Mouse (Mus musculus) testis, adult 2 months (tissue): ENCODE measurements around the gene F10.
"Not testable (repeated sequence)": the region's sequence is repeated elsewhere in the genome, so short reads cannot be mapped to it uniquely, and the experiment has no call there.

Source experiments
- CTCF ChIP-seq: fragments of 200-500 bp; IDR thresholded peaks from 2 replicates; pipeline ENCODE4 v1.5.1; 2012; ENCODE audit warnings: low read depth, mild to moderate bottlenecking, inconsistent platforms, low read length, moderate library complexity; ENCODE audit not compliant: control insufficient read depth, insufficient read depth, insufficient replicate concordance
- POLR2A ChIP-seq: fragments of 200-500 bp; IDR thresholded peaks from 2 replicates; pipeline ENCODE4 v1.6.1; 2012; ENCODE audit warnings: low read depth, mild to moderate bottlenecking, inconsistent platforms, low read length, moderate library complexity; ENCODE audit not compliant: control insufficient read depth

DNA sequence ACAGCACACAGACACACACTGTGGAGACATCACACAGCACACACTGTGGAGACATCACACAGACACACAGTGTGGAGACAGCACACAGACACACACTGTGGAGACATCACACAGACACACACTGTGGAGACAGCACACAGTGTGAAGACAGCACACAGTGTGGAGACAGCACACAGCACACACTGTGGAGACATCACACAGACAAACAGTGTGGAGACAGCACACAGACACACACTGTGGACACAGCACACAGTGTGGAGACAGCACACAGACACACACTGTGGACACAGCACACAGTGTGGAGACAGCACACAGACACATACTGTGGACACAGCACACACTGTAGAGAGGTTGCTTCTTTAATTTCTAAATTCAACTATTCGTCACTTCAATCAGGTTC lies 38.5 kb downstream of the F10 start:
- TF ChIP-seq CTCF, POLR2A: not testable (repeated sequence)
